Mouse (Mus musculus) megakaryocyte, embryonic 14.5 days (primary cell): ENCODE measurements around the gene Ybx2.

Experiments
- FLI1 ChIP-seq: IDR thresholded peaks from 2 replicates; pipeline ENCODE4 v1.6.1; 2012; ENCODE audit warnings: low read length, inconsistent platforms, mixed read lengths
- GATA1 ChIP-seq: IDR thresholded peaks from 3 replicates; pipeline ENCODE4 v1.6.1; 2012; ENCODE audit warnings: mixed read lengths, low read length, inconsistent platforms, borderline replicate concordance

DNA sequence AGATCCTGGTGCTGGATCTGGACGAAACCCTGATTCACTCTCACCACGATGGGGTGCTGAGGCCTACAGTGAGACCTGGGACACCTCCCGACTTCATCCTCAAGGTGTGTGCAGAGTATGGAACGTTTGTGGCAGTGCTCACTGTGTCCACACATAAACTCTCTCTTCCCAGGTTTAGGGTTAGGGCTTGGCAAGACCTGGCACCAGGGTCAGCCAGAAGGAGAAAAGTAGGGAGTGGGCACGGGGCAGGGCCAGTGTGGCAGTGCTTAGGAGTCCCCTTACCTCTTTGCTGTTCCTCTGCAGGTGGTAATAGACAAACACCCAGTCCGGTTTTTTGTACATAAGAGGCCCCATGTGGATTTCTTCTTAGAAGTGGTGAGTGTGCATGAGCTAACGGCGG, 48.8 kb downstream of the Ybx2 start:
- TF ChIP-seq FLI1 (no peak), GATA1 (no peak)
